Mouse (Mus musculus) layer of hippocampus, postnatal 14 days (tissue): Measurements from ENCODE around the gene Pdia5. TPM values are rescaled to one million over a fixed set of nuclear protein-coding genes. Genes with fewer than 3 reads are reported as not detected.
A peak's percentile ranks its signal among the peaks of the same experiment; 100 is the strongest.

Experiments
- DNase-seq, 2 experiments: peaks; one replicate each; pipeline ENCODE4 v3.0.0; 2021 to 2022; ENCODE audit warnings: low spot score in 2 of 2, mixed read lengths in 1 of 2
- total RNA-seq, 2 experiments: library from RNA; stranded (reverse); gene quantifications; 2 replicates each; pipeline ENCODE4 v1.2.3; 2021

The Pdia5 gene
- total RNA-seq, 2 experiments from 2014 or later, result 3.5 to 4.4 TPM

- DNase-seq, result peak; percentile 35 to 61
These were observed 5.0 kb downstream of the Pdia5 start for GRCm38 (mm10) chr16:35485711-35486110.

GRCm38 (mm10) chr16:35484526-35485233 lies 6.0 kb downstream of the Pdia5 start:
- DNase-seq, result no peak

- DNase-seq, result no peak
These were observed 6.6 kb downstream of the Pdia5 start for GRCm38 (mm10) chr16:35484105-35484504.

- DNase-seq, result no peak
These were observed 11.4 kb downstream of the Pdia5 start for GRCm38 (mm10) chr16:35479301-35479700.

GRCm38 (mm10) chr16:35477273-35477672 lies 13.4 kb downstream of the Pdia5 start:
- no peak for DNase-seq

GRCm38 (mm10) chr16:35472569-35473275 lies 18.0 kb downstream of the Pdia5 start:
- no peak for DNase-seq

GRCm38 (mm10) chr16:35471841-35472568 lies 18.7 kb downstream of the Pdia5 start:
- DNase-seq, result no peak

GRCm38 (mm10) chr16:35470983-35471382 lies 19.7 kb downstream of the Pdia5 start:
- DNase-seq, result no peak

- peak in 1 of 2 experiments; percentile 37 for DNase-seq
These were observed 20.6 kb downstream of the Pdia5 start for GRCm38 (mm10) chr16:35470096-35470495.

GRCm38 (mm10) chr16:35469016-35469415 lies 21.7 kb downstream of the Pdia5 start:
- no peak for DNase-seq

GRCm38 (mm10) chr16:35467044-35467443 lies 23.6 kb downstream of the Pdia5 start:
- DNase-seq, result no peak

GRCm38 (mm10) chr16:35465808-35466351 lies 24.8 kb downstream of the Pdia5 start:
- peak in 1 of 2 experiments; percentile 36 for DNase-seq

- DNase-seq, result no peak
These were observed 25.9 kb downstream of the Pdia5 start for GRCm38 (mm10) chr16:35464686-35465308.

GRCm38 (mm10) chr16:35463708-35464107 lies 27.0 kb downstream of the Pdia5 start:
- DNase-seq, result no peak

GRCm38 (mm10) chr16:35462955-35463354 lies 27.7 kb downstream of the Pdia5 start:
- no peak for DNase-seq

- DNase-seq, result no peak
These were observed 31.1 kb downstream of the Pdia5 start for GRCm38 (mm10) chr16:35459584-35459983.

- DNase-seq, result no peak
These were observed 32.4 kb downstream of the Pdia5 start for GRCm38 (mm10) chr16:35458297-35458696.

- no peak for DNase-seq
These were observed 33.2 kb downstream of the Pdia5 start for GRCm38 (mm10) chr16:35457488-35457887.

- peak in 1 of 2 experiments; percentile 28 for DNase-seq
These were observed 33.7 kb downstream of the Pdia5 start for GRCm38 (mm10) chr16:35457011-35457419.

- DNase-seq, result no peak
These were observed 34.4 kb downstream of the Pdia5 start for GRCm38 (mm10) chr16:35456305-35456704.

GRCm38 (mm10) chr16:35455822-35456221 lies 34.9 kb downstream of the Pdia5 start:
- no peak for DNase-seq
